Mouse (Mus musculus) activated CD4-positive, CD25-positive, alpha-beta regulatory T cell, adult 9 weeks (primary cell): ENCODE data around the gene Rtl9. TPM values are rescaled to one million over a fixed set of nuclear protein-coding genes. Genes with fewer than 3 reads are reported as not detected.

Experiments
- polyA plus RNA-seq: library from polyadenylated mRNA; unstranded; fragments of 100-300 nt; shearing (Covaris generic); gene quantifications from one replicate; pipeline ENCODE4 v1.2.1, GENCODE M21; 2017

Rtl9 gene
- not detected for polyA plus RNA-seq

GRCm38 (mm10) chrX:143099044-143099754, at the start of gene Rtl9:
TSS of gene Rtl9 (plus strand) at chrX:143099594.

Other genes with a start within 250 kb of the Rtl9 start
- 1.3 TPM for gene Ammecr1, start 132.9 kb upstream of the Rtl9 start, polyA plus RNA-seq